Mouse (Mus musculus) ES-E14 (cell line): ENCODE data around the gene Habp2.

ENCODE experiments used
- HCFC1 ChIP-seq: IDR thresholded peaks from 2 replicates; pipeline ENCODE4 v1.6.1; 2012; ENCODE audit warnings: low read length, inconsistent platforms, borderline replicate concordance; ENCODE audit not compliant: insufficient read depth
- MAFK ChIP-seq: IDR thresholded peaks from 2 replicates; pipeline ENCODE4 v1.6.1; 2014; ENCODE audit warnings: mild to moderate bottlenecking, low read depth, low read length, inconsistent platforms; ENCODE audit not compliant: insufficient read depth
- ZC3H11A ChIP-seq: IDR thresholded peaks from 2 replicates; pipeline ENCODE4 v1.6.1; 2012; ENCODE audit warnings: low read depth, mild to moderate bottlenecking, inconsistent platforms, low read length, borderline replicate concordance

DNA sequence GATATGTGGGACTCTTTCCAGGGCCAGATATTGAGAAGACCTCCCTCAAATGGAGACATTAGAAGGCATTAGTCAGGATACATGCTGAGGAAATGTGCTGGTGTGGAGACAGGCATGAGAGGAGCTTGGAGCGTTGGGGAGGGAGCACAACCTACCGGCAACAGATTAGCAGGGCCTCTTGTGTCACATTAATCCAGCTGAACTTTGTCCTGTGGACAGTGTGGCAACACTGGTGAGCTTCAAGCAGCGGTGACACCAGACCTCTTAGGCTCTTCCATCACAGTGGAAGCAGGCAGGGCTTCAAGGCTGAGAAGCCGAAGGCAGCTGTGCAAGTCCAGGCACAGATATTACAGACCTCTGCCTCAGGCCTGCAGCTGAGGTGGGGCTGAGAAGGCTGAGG, 9.0 kb upstream of the Habp2 start:
- TF ChIP-seq MAFK (no peak), ZC3H11A (no peak), HCFC1 (no peak)
